8 mouse cellular contexts compared by ENCODE assay signal in the genomic region with DNA sequence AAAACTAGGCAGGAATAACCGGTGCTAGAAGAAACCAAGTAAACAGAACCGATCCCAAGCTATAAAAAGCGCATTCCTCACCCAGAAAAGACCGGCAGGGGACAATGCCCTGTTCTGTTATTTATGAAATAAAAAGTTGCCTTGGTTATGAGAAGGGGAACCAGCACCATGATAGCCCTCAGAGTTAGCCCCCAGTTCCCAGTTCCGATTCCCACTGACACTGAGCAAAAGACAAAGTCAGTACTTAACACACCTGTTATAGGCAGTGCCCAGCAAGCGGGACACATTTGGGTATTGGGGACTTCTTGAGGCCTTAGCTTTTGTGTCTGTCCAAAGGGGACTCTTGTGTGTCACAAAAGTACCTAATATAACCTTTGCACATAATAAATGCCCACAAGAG. TPM values are rescaled to one million over a fixed set of nuclear protein-coding genes. Genes with fewer than 3 reads are reported as not detected.
DNase-seq lines count a peak whose midpoint lies in the region; ATAC-seq and TF ChIP-seq lines count a peak whose summit lies in the region.

No protein-coding gene starts in this region.

- peak overlapping the region; percentile 96 for H3K9ac ChIP-seq in lung, embryonic 15.5 days
- H3K9ac ChIP-seq in forebrain, embryonic 12.5 days = peak overlapping the region; percentile 93

- ATAC-seq in lung, embryonic 15.5 days (ENCODE audit: borderline replicate concordance, extremely low read depth, low FRiP score, low TSS enrichment) = no peak
- ATAC-seq in forebrain, embryonic 12.5 days (ENCODE audit: low FRiP score) = no peak

- H3K4me1 ChIP-seq in lung, embryonic 15.5 days = peaks cover 17% of the 10 kb centered on the region; the same call in 1 of the 2 replicates
- H3K4me1 ChIP-seq in forebrain, embryonic 12.5 days = peaks cover 21% of the 10 kb centered on the region
- peaks cover 10% of the 10 kb centered on the region for H3K4me1 ChIP-seq in limb, embryonic 10.5 days
- H3K4me1 ChIP-seq in olfactory bulb, adult 2 months (ENCODE audit: control insufficient read depth, insufficient read depth, low read length) = peaks cover 3% of the 10 kb centered on the region; the same call in 1 of the 2 replicates

- DNase-seq in lung, postnatal 4 days = no peak
- DNase-seq in limb, embryonic 10.5 days (ENCODE audit: low spot score) = no peak
- DNase-seq in cerebellum, postnatal 4 days (ENCODE audit: low spot score in 2 of 2) = no peak
- no peak for DNase-seq in spleen, postnatal 14 days (ENCODE audit: low spot score in 2 of 2)
- no peak for DNase-seq in layer of hippocampus, adult 9-11 months

- 18% methylated on average over 6 of the region's 6 CpGs for WGBS in lung, embryonic 15.5 days
- 26% methylated on average over 6 of the region's 6 CpGs for WGBS in forebrain, embryonic 12.5 days
- WGBS in limb, embryonic 10.5 days = 31% methylated on average over 6 of the region's 6 CpGs
- WGBS in olfactory bulb, adult 2 months = 14% methylated on average over 6 of the region's 6 CpGs

- peak overlapping the region; percentile 84 for H3K4me2 ChIP-seq in lung, embryonic 15.5 days
- peak overlapping the region; percentile 71 for H3K4me2 ChIP-seq in forebrain, embryonic 12.5 days

- peak overlapping the region; percentile 100 for H3K27ac ChIP-seq in lung, embryonic 15.5 days
- H3K27ac ChIP-seq in forebrain, embryonic 12.5 days = peak overlapping the region; percentile 99
- H3K27ac ChIP-seq in limb, embryonic 10.5 days = peak overlapping the region; percentile 98
- peak overlapping the region; percentile 94 for H3K27ac ChIP-seq in olfactory bulb, adult 2 months (ENCODE audit: insufficient read depth, low read depth, low read length)

- TF ChIP-seq CTCF in olfactory bulb, adult 2 months (IDR thresholded peaks at IDR 0.05; ENCODE audit: insufficient read depth, low read depth, low read length) = no peak

- H3K9me3 ChIP-seq in lung, embryonic 15.5 days = no peaks in the 10 kb centered on the region
- no peaks in the 10 kb centered on the region for H3K9me3 ChIP-seq in forebrain, embryonic 12.5 days
- H3K9me3 ChIP-seq in limb, embryonic 10.5 days (replicated peaks) = no peaks in the 10 kb centered on the region

- no peak for TF ChIP-seq POLR2A in olfactory bulb, adult 2 months (IDR thresholded peaks at IDR 0.05; ENCODE audit: insufficient read depth, low read depth, low read length)

- no peaks in the 10 kb centered on the region for H3K36me3 ChIP-seq in lung, embryonic 15.5 days
- no peaks in the 10 kb centered on the region for H3K36me3 ChIP-seq in forebrain, embryonic 12.5 days (replicated peaks)
- H3K36me3 ChIP-seq in limb, embryonic 10.5 days = no peaks in the 10 kb centered on the region

- peak overlapping the region; percentile 93 for H3K4me3 ChIP-seq in lung, embryonic 15.5 days
- peak overlapping the region; percentile 86 for H3K4me3 ChIP-seq in forebrain, embryonic 12.5 days (replicated peaks)
- H3K4me3 ChIP-seq in limb, embryonic 10.5 days = peak overlapping the region; percentile 89
- peak overlapping the region; percentile 85 for H3K4me3 ChIP-seq in olfactory bulb, adult 2 months (ENCODE audit: insufficient read depth, low read depth, low read length)

- no peaks in the 10 kb centered on the region for H3K27me3 ChIP-seq in lung, embryonic 15.5 days
- H3K27me3 ChIP-seq in forebrain, embryonic 12.5 days = 0 out of 2 replicates have a peak, but pooled peaks cover 3% of the 10 kb centered on the region
- no peaks in the 10 kb centered on the region for H3K27me3 ChIP-seq in limb, embryonic 10.5 days (ENCODE audit: low read depth, poor library complexity, severe bottlenecking)

RNA-seq across cellular contexts. Expression of a gene that starts 0.4 kb away (rescaled TPM):
- 7.8 and 8.8 TPM in 2 replicates for polyA plus RNA-seq in lung, embryonic 15.5 days (2015; fragmentation: Nextera tagmentation; extraction: Ambion mirVana)
- polyA plus RNA-seq in forebrain, embryonic 12.5 days (2016; fragmentation: Nextera tagmentation; extraction: Ambion mirVana) = 9.2 and 9.9 TPM in 2 replicates
- polyA plus RNA-seq in limb, embryonic 10.5 days (2016; fragmentation: Nextera tagmentation; extraction: Ambion mirVana) = 6.4 and 7.2 TPM in 2 replicates
- not detected in 2 replicates for polyA plus RNA-seq in olfactory bulb, adult 2 months (2012; ENCODE audit: insufficient read depth, insufficient read length, low replicate concordance, missing spikeins)

RNA-seq across cellular contexts. Expression of a gene that starts 42.5 kb away (rescaled TPM):
- polyA plus RNA-seq in lung, embryonic 15.5 days (2015; fragmentation: Nextera tagmentation; extraction: Ambion mirVana) = 84.7 and 86.0 TPM in 2 replicates
- 69.7 and 80.4 TPM in 2 replicates for polyA plus RNA-seq in forebrain, embryonic 12.5 days (2016; fragmentation: Nextera tagmentation; extraction: Ambion mirVana)
- polyA plus RNA-seq in limb, embryonic 10.5 days (2016; fragmentation: Nextera tagmentation; extraction: Ambion mirVana) = 79.0 and 98.8 TPM in 2 replicates
- polyA plus RNA-seq in olfactory bulb, adult 2 months (2012; ENCODE audit: insufficient read depth, insufficient read length, low replicate concordance, missing spikeins) = not detected in 2 replicates

Comparison
In these comparisons a context has a peak if more than half of its experiments do, and no peak if none do; other contexts are left out.
1. RNA of a gene that starts 42.5 kb away (polyA plus RNA-seq): 79.0 to 98.8 TPM in limb, embryonic 10.5 days, 84.7 to 86.0 TPM in lung, embryonic 15.5 days and 69.7 to 80.4 TPM in forebrain, embryonic 12.5 days; not detected in olfactory bulb, adult 2 months; every median in the first group is over 10 times any median in the second.
2. Peak in every context shown above with its lines, with median percentiles within 50 percentile points of each other: H3K27ac ChIP-seq and H3K4me3 ChIP-seq.